Mouse (Mus musculus) myocyte (in vitro differentiated cells): Measurements from ENCODE around the gene Pou2f1.

Experiments used
- MAX ChIP-seq: IDR thresholded peaks from one replicate; pipeline ENCODE4 v1.6.1; 2011; ENCODE audit warnings: low read depth, mild to moderate bottlenecking, control low read depth
- POLR2A ChIP-seq: IDR thresholded peaks from one replicate; pipeline ENCODE4 v1.6.1; 2011; ENCODE audit warnings: low read depth, mild to moderate bottlenecking, control low read depth, moderate library complexity; ENCODE audit not compliant: insufficient read length
- TCF3 ChIP-seq: IDR thresholded peaks from one replicate; pipeline ENCODE4 v1.6.1; 2011; ENCODE audit warnings: low read depth, control low read depth; ENCODE audit not compliant: insufficient read length
- USF1 ChIP-seq: IDR thresholded peaks from one replicate; pipeline ENCODE4 v1.6.1; 2011; ENCODE audit warnings: low read depth, mild to moderate bottlenecking, control low read depth, moderate library complexity

GRCm38 (mm10) chr1:165875520-165876284 lies 126.8 kb downstream of the Pou2f1 start:
- TF ChIP-seq POLR2A, result no peak
- no peak for TF ChIP-seq MAX
- TF ChIP-seq USF1, result no peak
- no peak for TF ChIP-seq TCF3
